Mouse (Mus musculus) lung, embryonic 15.5 days (tissue): ENCODE measurements at regions not wholly inside any gene's neighbourhood (a gene's known extent, or its start where the extent isn't known, plus 50 kb on each side); places are given as distances from the start of the nearest gene placed in this dataset.

Experiments used
- ATAC-seq: fragments of 200-750 bp; cut with Nextera tagmentation; 2 replicates; pipeline ENCODE4 v1.8.0; 2017; ENCODE audit warnings: moderate number of reproducible peaks, borderline replicate concordance; ENCODE audit not compliant: low FRiP score, low TSS enrichment; ENCODE audit errors: extremely low read depth
- H3K27ac ChIP-seq: fragments of 300-500 bp; sonication (generic); 2 replicates; pipeline ENCODE4 v1.5.1; 2015; ENCODE audit warnings: moderate library complexity, mild to moderate bottlenecking, inconsistent platforms
- H3K27me3 ChIP-seq: fragments of 300-500 bp; sonication (generic); 2 replicates; pipeline ENCODE4 v1.6.1; 2015; ENCODE audit warnings: inconsistent platforms
- H3K36me3 ChIP-seq: fragments of 300-500 bp; sonication (generic); 2 replicates; pipeline ENCODE4 v1.6.1; 2015; ENCODE audit warnings: inconsistent platforms
- H3K4me1 ChIP-seq: fragments of 300-500 bp; sonication (generic); 2 replicates; pipeline ENCODE4 v1.6.1; 2015; ENCODE audit warnings: inconsistent platforms
- H3K4me2 ChIP-seq: fragments of 300-500 bp; sonication (generic); 2 replicates; pipeline ENCODE4 v1.6.1; 2015; ENCODE audit warnings: inconsistent platforms, mild to moderate bottlenecking, moderate library complexity
- H3K4me3 ChIP-seq: fragments of 300-500 bp; sonication (generic); 2 replicates; pipeline ENCODE4 v1.5.1; 2015; ENCODE audit warnings: mild to moderate bottlenecking, inconsistent platforms
- H3K9ac ChIP-seq: fragments of 300-500 bp; sonication (generic); 2 replicates; pipeline ENCODE4 v1.6.1; 2015; ENCODE audit warnings: inconsistent platforms
- H3K9me3 ChIP-seq: fragments of 300-500 bp; sonication (generic); 2 replicates; pipeline ENCODE4 v1.6.1; 2016; ENCODE audit warnings: inconsistent platforms
- WGBS: fragments of 180-500 bp; shearing (Covaris S2); methylation state at CpG from one replicate; pipeline ENCODE4 v1.1.7; 2015; 5-methylcytosine and 5-hydroxymethylcytosine counted together

DNA sequence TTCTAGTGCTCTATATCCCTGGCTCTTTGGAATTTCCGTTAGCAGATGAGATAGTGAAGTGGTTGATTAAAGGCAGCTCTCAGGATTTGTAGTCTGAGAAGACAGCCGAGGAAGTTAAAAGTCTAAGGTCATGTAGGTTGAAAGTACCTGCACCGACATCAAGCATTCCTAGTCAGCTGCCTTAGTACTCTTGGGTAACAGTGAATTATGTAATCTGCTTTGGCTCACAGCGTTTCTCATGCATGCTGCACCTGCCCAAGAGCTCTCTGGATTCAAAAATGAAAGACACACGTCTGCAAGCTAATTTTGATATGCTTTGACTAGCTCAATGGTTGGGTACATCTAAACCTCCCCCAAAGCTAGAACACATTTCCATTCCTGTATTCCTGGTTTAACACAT, 849.6 kb downstream of the Cdh8 start:
- WGBS = 46% methylated on average over 5 of the region's 5 CpGs
- H3K27ac ChIP-seq = no peak overlapping the region
- no peaks in the 10 kb centered on the region for H3K4me1 ChIP-seq
- no peaks in the 10 kb centered on the region for H3K36me3 ChIP-seq
- no peak for ATAC-seq
- H3K27me3 ChIP-seq = no peaks in the 10 kb centered on the region
- no peak overlapping the region for H3K4me3 ChIP-seq
- no peaks in the 10 kb centered on the region for H3K9me3 ChIP-seq
- H3K9ac ChIP-seq = no peak overlapping the region
- no peak overlapping the region for H3K4me2 ChIP-seq

DNA sequence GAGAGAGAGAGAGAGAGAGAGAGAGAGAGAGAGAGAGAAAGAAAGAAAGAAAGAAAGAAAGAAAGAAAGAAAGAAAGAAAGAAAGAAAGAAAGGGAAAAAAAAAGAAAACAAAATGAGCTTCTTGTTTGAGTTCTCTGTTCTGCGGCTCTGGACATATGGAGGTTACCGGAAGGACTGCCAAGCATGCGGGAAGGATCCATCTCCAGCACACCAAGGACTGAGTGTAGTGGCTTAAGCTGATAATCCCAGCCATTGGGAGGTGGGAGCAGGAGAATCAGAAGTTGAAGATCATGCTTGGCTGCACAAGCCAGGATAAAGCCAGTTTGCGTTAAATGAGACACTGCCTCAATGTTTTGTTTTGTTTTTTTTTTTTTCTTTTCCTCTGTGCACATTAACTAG, 897.8 kb downstream of the Cdh8 start:
- H3K4me1 ChIP-seq = no peaks in the 10 kb centered on the region
- ATAC-seq = no peak
- no peak overlapping the region for H3K4me2 ChIP-seq
- no peak overlapping the region for H3K27ac ChIP-seq
- H3K36me3 ChIP-seq = no peaks in the 10 kb centered on the region
- no peaks in the 10 kb centered on the region for H3K9me3 ChIP-seq
- WGBS = 85% methylated on average over 4 of the region's 4 CpGs
- no peaks in the 10 kb centered on the region for H3K27me3 ChIP-seq
- H3K4me3 ChIP-seq = no peak overlapping the region
- no peak overlapping the region for H3K9ac ChIP-seq

DNA sequence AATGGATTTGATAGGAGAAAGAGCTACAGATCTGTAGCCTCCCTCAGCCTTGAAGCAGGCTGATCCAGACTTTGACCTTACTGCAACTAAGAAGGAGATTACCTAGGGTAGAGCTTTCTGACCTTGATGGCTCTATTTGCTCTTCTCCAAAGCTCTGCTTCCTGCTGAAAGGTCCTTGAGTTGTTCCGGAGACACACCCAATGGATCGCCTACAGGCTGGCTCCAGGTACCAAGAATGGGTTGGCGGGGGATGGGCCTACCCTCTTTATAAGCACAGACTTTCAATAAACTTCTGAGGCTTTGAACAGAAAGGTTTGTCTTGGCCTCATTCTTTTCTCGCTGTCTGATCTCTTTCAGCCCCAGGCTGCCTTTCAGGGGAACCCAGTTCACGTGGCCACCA, 901.0 kb downstream of the Cdh8 start:
- no peaks in the 10 kb centered on the region for H3K4me1 ChIP-seq
- H3K4me2 ChIP-seq = no peak overlapping the region
- no peak for ATAC-seq
- no peaks in the 10 kb centered on the region for H3K27me3 ChIP-seq
- H3K4me3 ChIP-seq = no peak overlapping the region
- H3K27ac ChIP-seq = no peak overlapping the region
- no peak overlapping the region for H3K9ac ChIP-seq
- WGBS = 76% methylated on average over 5 of the region's 5 CpGs
- no peaks in the 10 kb centered on the region for H3K36me3 ChIP-seq
- H3K9me3 ChIP-seq = no peaks in the 10 kb centered on the region

DNA sequence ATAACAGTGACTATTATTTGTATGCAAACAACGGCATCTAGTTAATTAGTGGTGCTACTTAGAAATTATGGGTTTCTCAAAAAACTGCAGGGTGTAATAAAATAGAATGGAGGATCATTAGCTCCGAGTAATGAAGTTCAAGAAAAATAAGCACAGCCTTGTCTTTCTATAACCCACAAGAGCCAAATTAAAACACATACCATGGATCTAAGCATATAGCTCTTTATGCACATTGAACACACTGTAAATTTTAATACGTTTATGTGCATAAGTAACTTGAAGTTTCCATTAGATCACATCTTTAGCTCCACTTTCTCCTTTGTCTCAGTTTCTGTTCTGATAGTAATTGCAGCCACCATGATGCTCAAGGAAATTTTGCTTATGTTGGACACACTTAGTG, 919.5 kb downstream of the Cdh8 start:
- Histone ChIP-seq H3K4me2 (no peak overlapping the region), H3K9ac (no peak overlapping the region), H3K27me3 (no peaks in the 10 kb centered on the region), H3K27ac (no peak overlapping the region), H3K36me3 (no peaks in the 10 kb centered on the region), H3K4me3 (no peak overlapping the region), H3K4me1 (no peaks in the 10 kb centered on the region), H3K9me3 (no peaks in the 10 kb centered on the region)
- WGBS = 84% methylated on average over 3 of the region's 3 CpGs
- no peak for ATAC-seq

DNA sequence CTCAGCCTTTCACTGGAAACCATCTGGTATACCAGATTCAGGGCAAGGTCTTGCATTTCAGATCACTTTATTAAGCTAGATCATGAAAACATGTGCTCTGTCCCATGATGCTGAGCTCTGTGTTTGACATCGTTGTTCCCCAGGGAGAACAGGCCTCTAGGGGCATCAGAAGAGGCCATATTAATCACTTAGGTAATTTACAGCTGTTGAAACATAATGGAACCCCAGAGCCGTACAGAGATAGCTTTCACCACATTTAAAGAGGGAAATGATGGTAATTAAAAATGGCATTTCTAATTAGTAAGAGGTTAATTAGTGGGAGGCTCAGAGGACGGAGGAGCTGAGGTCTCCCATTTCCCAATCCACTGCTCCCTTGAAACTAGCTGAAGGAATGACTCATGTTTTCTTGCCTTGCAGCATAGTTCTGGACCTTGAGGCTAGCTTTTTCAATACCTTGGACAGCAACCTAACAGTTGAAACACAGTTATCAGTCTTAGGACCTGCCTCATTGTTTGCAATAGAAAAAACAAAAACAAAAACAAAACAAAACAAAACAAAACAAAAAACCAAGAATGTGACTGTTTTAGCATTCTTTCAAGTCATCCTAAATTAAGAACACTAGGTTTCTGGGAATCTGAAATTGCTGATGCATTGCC, 952.8 kb downstream of the Cdh8 start:
- Histone ChIP-seq H3K4me1 (no peaks in the 10 kb centered on the region), H3K4me2 (no peak overlapping the region), H3K9me3 (no peaks in the 10 kb centered on the region), H3K9ac (no peak overlapping the region), H3K36me3 (no peaks in the 10 kb centered on the region), H3K4me3 (no peak overlapping the region), H3K27ac (no peak overlapping the region), H3K27me3 (no peaks in the 10 kb centered on the region)
- WGBS = 64% methylated on average over 3 of the region's 3 CpGs
- no peak for ATAC-seq

DNA sequence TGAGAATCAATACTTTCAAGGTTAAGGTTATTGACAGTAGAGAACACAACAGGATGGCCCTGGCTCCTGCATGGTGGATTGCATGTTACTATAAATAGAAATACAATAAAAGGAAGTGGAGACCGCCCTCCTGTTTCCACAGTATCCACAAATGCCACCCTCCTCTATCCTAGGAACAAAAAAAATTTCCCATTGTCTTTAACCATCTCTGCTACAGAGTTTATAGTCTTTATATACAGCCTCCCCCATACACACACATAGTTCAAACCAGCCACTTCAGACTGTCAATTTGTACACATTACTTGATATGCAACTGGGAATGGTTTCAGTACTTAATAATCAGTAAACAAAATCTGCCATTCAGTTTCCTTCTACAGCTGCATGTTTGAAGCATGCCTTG, 960.7 kb downstream of the Cdh8 start:
- 0 out of 2 replicates have a peak, but pooled peaks have one; percentile 42 for ATAC-seq

More for the DNA sequence above, 960.7 kb downstream of the Cdh8 start:
- no peak overlapping the region for H3K27ac ChIP-seq
- H3K4me3 ChIP-seq = no peak overlapping the region
- H3K4me1 ChIP-seq = no peaks in the 10 kb centered on the region
- no peaks in the 10 kb centered on the region for H3K36me3 ChIP-seq
- 71% methylated on average over 1 of the region's 1 CpGs for WGBS
- no peaks in the 10 kb centered on the region for H3K9me3 ChIP-seq
- H3K4me2 ChIP-seq = no peak overlapping the region
- H3K27me3 ChIP-seq = no peaks in the 10 kb centered on the region
- no peak overlapping the region for H3K9ac ChIP-seq
